Mouse (Mus musculus) cerebellum, postnatal 36 days (tissue): ENCODE measurements around the gene Gm42742.

Experiments
- DNase-seq, 2 experiments: peaks; one replicate each; pipeline ENCODE4 v3.0.0; 2021 to 2022; ENCODE audit warnings: mixed read lengths in 2 of 2

Gene Gm42742

GRCm38 (mm10) chr7:126999568-126999967 is 21.3 kb downstream of the Gm42742 start:
- no peak for DNase-seq

- DNase-seq = no peak
Measured at GRCm38 (mm10) chr7:126996449-126996848, 24.4 kb downstream of the Gm42742 start.

DNA sequence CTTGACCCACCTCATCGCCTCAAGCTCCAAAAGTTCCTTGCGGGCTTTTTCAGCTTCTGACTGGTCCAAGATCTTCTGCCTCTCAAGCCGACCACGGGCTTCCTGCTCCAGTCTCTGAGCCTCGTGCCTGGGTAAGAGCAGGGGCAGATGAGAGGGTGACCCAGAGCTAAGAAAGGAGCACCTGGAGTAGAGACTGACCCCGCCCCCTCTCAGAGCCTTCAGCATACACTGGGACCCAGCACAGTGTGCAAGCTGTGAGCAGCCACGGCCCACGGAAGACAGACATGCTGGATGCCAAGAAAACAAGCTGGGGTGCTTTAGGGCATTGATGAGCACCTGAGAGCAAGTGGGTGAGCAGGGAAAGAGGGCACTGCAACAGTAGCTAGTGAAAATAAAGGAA is 32.1 kb downstream of the Gm42742 start:
- DNase-seq = no peak

DNA sequence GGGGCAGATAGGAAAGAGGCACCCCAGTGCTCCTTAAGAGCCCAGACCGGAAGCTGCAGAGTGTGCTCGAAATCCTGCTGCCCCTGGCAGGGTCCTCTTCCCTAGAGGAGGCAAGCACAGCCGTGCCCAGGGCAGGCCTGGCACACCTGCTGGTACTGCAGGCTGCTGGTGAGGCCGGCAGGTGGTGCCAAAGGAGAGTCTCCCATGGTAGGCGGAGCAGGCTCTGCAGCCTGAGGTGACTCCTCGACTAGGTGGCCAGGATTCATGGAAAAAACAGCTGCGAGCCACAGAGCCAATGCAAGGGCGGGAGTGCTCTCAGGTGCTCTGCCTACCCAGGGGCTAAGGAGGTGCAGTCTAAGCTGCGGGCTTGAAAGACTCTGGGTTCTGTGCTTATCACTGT is 34.6 kb downstream of the Gm42742 start:
- DNase-seq = peak; percentile 81 to 87

DNA sequence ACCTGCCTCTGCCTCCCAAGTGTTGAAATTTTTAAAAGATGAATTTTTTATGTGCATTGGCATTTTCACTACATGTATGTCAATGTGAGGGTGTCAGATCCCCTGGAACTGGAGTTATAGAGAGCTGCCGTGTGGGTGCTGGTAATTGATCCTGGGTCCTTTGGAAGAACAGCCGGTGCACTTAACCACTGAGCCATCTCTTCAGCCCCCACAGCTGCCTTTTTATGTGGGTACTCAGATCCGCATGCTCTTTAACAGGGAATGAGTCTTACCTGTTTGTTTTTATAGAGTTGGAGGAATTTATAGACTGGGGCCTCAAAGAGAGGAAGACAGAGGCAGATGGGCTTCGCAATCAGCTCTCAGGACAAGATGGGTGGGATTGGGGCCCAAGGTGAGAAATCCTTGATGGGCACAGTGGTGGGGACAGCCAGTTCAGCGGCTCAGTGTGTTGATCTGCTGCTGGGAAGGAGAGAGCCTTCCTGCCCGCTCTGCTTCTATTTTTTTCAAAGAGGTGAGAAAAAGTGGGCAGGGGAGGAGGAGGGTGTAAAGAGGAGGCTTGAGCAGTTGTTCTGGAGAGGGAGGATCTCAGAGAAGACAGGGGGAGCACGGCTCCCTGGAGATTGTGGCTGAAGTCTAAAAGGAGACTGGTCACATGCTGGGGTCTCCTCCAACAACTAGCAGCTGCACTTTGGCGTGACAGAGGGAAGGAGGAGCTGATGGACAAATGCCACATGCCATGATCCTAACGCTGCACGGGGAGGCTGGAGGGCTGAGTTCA is 36.0 kb downstream of the Gm42742 start:
- DNase-seq = no peak

DNA sequence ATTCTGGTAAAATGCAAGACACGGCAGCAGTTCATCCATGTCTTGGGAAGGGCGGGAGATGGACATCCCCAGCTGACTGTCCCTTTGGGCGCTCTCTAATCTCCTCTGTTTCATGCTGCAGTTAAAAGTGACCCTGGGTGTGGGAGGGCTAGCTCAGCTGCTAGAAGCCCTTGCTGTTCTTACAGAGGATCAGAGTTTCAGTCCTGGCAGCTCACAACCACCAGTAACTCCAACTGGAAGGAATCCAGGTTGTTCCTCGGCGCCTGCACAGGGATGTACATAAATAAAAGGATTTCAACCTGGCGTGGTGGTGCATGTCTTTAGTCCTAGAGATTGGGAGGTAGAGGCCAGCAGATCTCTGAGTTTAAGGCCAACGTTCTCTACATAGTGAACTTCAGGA is 37.8 kb downstream of the Gm42742 start:
- DNase-seq = no peak

- no peak for DNase-seq
Measured at GRCm38 (mm10) chr7:126982054-126982453, 38.8 kb downstream of the Gm42742 start.

DNA sequence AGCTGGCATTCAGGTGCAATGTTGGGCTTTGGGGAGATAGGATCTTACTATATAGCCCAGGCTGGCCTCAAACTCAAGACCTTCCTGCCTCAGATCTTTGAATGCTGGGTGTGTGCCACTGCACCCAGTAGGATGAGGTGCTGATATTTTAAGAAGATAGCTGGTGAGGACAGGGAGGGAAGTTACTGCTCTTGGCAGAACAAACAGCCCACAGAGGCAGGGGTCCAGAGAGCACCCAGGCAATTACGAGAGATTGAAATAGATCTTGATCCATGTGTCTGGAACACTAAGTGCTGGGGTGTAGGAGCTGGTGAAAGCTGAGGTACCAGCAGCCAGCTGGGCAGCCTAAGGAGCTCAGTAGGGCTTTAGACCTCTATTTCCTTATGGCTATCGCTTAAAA is 39.3 kb downstream of the Gm42742 start:
- DNase-seq = no peak

DNA sequence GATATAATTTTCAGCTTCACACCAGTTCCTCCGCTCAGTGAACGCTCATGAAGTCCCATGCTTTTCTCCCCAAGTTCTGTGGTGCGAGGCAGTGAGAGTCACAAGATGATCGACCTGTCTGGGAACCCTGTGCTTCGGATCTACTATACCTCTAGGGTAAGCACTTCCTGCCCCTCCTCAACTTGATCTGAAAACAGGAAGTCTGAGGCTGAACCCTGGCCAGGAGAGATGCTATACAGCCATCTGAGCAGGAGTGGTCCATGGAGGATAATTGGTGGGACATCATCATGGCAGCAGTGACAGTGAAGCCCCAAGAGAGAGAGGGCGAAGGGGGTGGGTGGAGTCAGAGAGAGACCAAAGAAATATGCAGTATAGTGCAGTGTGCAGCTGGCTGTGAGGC is 42.1 kb downstream of the Gm42742 start:
- DNase-seq = no peak

DNA sequence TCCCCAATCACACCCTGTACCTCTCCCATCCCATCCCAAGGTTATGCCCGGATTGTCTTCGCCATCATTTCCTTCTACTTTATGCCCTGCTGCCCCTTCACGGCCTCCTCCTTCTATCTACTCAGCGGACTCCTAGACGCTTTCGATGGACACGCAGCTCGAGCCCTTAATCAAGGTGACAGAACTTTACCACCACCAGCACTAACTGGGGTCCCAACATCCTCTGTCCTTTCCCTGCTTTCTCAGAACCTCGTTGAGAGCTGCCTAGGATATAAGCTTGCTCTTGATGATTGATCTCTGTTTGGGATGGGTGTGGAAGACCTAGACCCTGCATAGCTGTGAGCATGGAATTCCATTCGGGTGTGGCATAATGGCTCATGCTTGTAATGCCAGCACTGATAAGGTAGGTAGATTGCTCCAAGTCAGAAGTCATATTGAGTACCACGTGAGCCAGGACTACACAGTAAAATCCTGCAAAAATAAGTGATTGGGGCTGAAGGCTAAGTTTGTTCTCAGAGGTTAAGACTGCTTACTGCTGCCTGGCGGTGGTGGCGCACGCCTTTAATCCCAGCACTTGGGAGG is 43.9 kb downstream of the Gm42742 start:
- peak in 1 of 2 experiments; percentile 37 for DNase-seq

DNA sequence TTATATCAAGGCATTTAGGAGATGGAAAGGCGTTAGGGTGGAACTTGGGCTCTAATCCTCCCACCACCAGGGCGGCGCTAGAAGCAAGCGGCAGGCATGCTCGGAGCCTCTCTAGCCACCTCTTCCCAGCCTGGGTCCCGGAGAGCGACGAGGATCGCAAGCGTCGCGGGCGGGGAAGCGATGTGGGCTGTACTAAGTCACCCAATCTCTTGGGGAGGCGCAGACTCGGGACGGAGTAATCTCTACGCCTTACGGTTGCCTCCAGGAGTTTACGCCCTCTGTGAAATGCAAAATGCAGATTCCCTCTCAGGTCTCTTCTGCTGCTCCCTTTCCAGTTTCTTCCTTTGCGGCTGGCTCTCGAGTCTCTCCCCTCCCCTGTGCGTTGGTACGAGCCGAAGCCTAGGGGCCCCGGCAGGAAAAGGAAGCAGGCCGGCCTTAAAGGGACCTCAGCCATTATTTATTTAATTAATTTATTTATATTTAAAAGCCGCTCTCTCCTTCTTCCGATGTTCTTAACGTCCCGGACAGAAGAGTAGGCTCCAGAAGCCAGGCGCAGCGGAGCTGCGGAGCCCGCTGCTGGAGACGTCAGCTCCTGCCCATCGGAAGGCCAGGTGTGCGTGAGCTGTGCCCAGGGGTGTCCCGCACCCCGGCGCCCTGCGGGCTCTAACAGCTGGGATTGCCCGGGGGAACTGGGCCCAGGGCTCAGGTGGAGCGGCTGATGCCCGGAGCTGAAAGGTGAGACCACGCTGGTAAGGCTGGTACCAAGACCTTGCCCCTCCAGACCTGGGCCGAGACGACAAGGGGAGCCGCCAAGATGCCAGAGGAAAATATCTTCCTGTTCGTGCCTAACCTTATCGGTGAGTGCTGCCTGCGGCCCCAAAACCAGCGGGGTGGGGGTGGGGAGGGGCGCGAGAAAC is 44.7 kb downstream of the Gm42742 start, which contains the start of gene Cdiptos:
TSS of gene Cdiptos (minus strand) at position 149 of the 917 bp plus-strand sequence.
- DNase-seq = peak; percentile 97 to 98

GRCm38 (mm10) chr7:126975893-126975949 is 45.2 kb downstream of the Gm42742 start, which contains the start of gene Cdipt:
TSS of gene Cdipt (plus strand) at chr7:126975914.
- DNase-seq = no peak

GRCm38 (mm10) chr7:126975493-126975892 is 45.4 kb downstream of the Gm42742 start:
- no peak for DNase-seq

DNA sequence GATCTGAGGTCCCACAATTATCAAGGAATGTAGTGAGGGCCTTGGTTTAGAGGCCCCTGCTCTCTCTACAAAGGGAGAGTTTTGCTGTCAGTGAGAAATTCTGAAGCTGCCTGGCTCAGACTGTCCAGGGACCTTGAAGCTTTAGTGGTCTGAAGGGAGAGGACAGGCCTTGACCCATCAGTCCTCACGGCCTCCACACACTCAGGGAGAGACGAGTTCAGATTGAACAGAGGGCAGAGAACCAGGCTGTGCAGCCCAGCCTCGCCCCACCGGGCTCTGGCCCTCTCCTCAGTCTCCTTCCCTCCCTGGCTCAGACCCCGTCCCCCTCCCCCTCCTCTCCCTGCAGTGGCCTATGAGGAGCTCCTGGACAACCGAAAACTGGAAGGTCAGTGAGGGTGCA is 53.5 kb downstream of the Gm42742 start:
- no peak for DNase-seq

GRCm38 (mm10) chr7:126965568-126965967 is 55.3 kb downstream of the Gm42742 start:
- DNase-seq = peak; percentile 77 to 79
